Mouse (Mus musculus): Measurements from ENCODE around the gene Snx11. TPM values are rescaled to one million over a fixed set of nuclear protein-coding genes. Genes with fewer than 3 reads are reported as not detected.

The Snx11 gene
- polyA plus RNA-seq, 1 experiment from 2014 or later, result 18.7 TPM

GRCm38 (mm10) chr11:96735908-96736307 is 41.5 kb downstream of the Snx11 start:
- no peaks in the 10 kb centered on the region for H3K9me3 ChIP-seq (ENCODE audit: low read length)
- ATAC-seq (peak; percentile 81), DNase-seq (ENCODE audit: low spot score) (peak; percentile 78)
- WGBS, result 1% methylated on average over 19 of the region's 19 CpGs
- H3K4me3 ChIP-seq (ENCODE audit: low read depth, low read length), result peak overlapping the region; percentile 19; the same call in 1 of the 2 replicates
- peaks cover under 1% of the 10 kb centered on the region; the same call in 1 of the 2 replicates for H3K27me3 ChIP-seq (replicated peaks; ENCODE audit: insufficient read depth, low read length)
- H3K36me3 ChIP-seq (ENCODE audit: insufficient read depth, low read length), result no peaks in the 10 kb centered on the region
- H3K9ac ChIP-seq (replicated peaks; ENCODE audit: low read depth), result no peak overlapping the region
- peak overlapping the region; percentile 54 for H3K27ac ChIP-seq (ENCODE audit: low read length)
- TF ChIP-seq EP300 (IDR thresholded peaks at IDR 0.05), result no peak
- peak; percentile 71 for TF ChIP-seq CTCF (IDR thresholded peaks at IDR 0.05)
- H3K4me2 ChIP-seq (replicated peaks; ENCODE audit: low read depth, low read length), result peak overlapping the region; percentile 46
- no peaks in the 10 kb centered on the region; the same call in 1 of the 2 replicates for H3K4me1 ChIP-seq (ENCODE audit: insufficient read depth, low read depth, low read length)

- H3K27me3 ChIP-seq (replicated peaks; ENCODE audit: insufficient read depth, low read length), result no peaks in the 10 kb centered on the region
- no peak for ATAC-seq
- no peak overlapping the region for H3K4me3 ChIP-seq (ENCODE audit: low read depth, low read length)
- no peaks in the 10 kb centered on the region for H3K36me3 ChIP-seq (ENCODE audit: insufficient read depth, low read length)
- H3K9ac ChIP-seq (replicated peaks; ENCODE audit: low read depth), result no peak overlapping the region
- H3K27ac ChIP-seq (ENCODE audit: low read length), result no peak overlapping the region
- 38% methylated on average over 4 of the region's 4 CpGs for WGBS
- DNase-seq (ENCODE audit: low spot score), result peak; percentile 32
- TF ChIP-seq EP300 (IDR thresholded peaks at IDR 0.05) (no peak), CTCF (IDR thresholded peaks at IDR 0.05) (no peak)
- no peaks in the 10 kb centered on the region for H3K9me3 ChIP-seq (ENCODE audit: low read length)
- H3K4me1 ChIP-seq (ENCODE audit: insufficient read depth, low read depth, low read length), result no peaks in the 10 kb centered on the region; the same call in 1 of the 2 replicates
- no peak overlapping the region for H3K4me2 ChIP-seq (replicated peaks; ENCODE audit: low read depth, low read length)
Measured at GRCm38 (mm10) chr11:96732657-96733056, 44.7 kb downstream of the Snx11 start.

- H3K4me3 ChIP-seq (ENCODE audit: low read depth, low read length), result no peak overlapping the region
- H3K36me3 ChIP-seq (ENCODE audit: insufficient read depth, low read length), result no peaks in the 10 kb centered on the region
- whole genome bisulfite sequencing, result 65% methylated on average over 5 of the region's 5 CpGs
- no peak for DNase-seq (ENCODE audit: low spot score)
- H3K4me2 ChIP-seq (replicated peaks; ENCODE audit: low read depth, low read length), result no peak overlapping the region
- H3K9me3 ChIP-seq (ENCODE audit: low read length), result no peaks in the 10 kb centered on the region
- H3K27ac ChIP-seq (ENCODE audit: low read length), result no peak overlapping the region
- no peaks in the 10 kb centered on the region; the same call in 1 of the 2 replicates for H3K4me1 ChIP-seq (ENCODE audit: insufficient read depth, low read depth, low read length)
- H3K27me3 ChIP-seq (replicated peaks; ENCODE audit: insufficient read depth, low read length), result no peaks in the 10 kb centered on the region
- H3K9ac ChIP-seq (replicated peaks; ENCODE audit: low read depth), result no peak overlapping the region
- ATAC-seq, result no peak
- no peak for TF ChIP-seq CTCF (IDR thresholded peaks at IDR 0.05)
- no peak for TF ChIP-seq EP300 (IDR thresholded peaks at IDR 0.05)
Measured at GRCm38 (mm10) chr11:96730327-96730726, 47.0 kb downstream of the Snx11 start.

- ATAC-seq, result no peak
- TF ChIP-seq CTCF (IDR thresholded peaks at IDR 0.05) (peak; percentile 35), EP300 (IDR thresholded peaks at IDR 0.05) (no peak)
- DNase-seq (ENCODE audit: low spot score), result no peak
Measured at GRCm38 (mm10) chr11:96729462-96729861, 47.9 kb downstream of the Snx11 start.

GRCm38 (mm10) chr11:96728577-96728976 is 48.8 kb downstream of the Snx11 start:
- H3K9ac ChIP-seq (replicated peaks; ENCODE audit: low read depth), result no peak overlapping the region
- WGBS, result 91% methylated on average over 2 of the region's 2 CpGs
- TF ChIP-seq CTCF (IDR thresholded peaks at IDR 0.05) (no peak), EP300 (IDR thresholded peaks at IDR 0.05) (no peak)
- H3K4me2 ChIP-seq (replicated peaks; ENCODE audit: low read depth, low read length), result no peak overlapping the region
- no peaks in the 10 kb centered on the region for H3K36me3 ChIP-seq (ENCODE audit: insufficient read depth, low read length)
- H3K4me3 ChIP-seq (ENCODE audit: low read depth, low read length), result no peak overlapping the region
- no peak for ATAC-seq
- H3K27me3 ChIP-seq (replicated peaks; ENCODE audit: insufficient read depth, low read length), result no peaks in the 10 kb centered on the region
- no peaks in the 10 kb centered on the region; the same call in 1 of the 2 replicates for H3K4me1 ChIP-seq (ENCODE audit: insufficient read depth, low read depth, low read length)
- H3K9me3 ChIP-seq (ENCODE audit: low read length), result no peaks in the 10 kb centered on the region
- H3K27ac ChIP-seq (ENCODE audit: low read length), result no peak overlapping the region
- DNase-seq (ENCODE audit: low spot score), result no peak

More at GRCm38 (mm10) chr11:96729462-96729861, 47.9 kb downstream of the Snx11 start:
- Histone ChIP-seq H3K4me2 (replicated peaks; ENCODE audit: low read depth, low read length) (no peak overlapping the region), H3K27me3 (replicated peaks; ENCODE audit: insufficient read depth, low read length) (no peaks in the 10 kb centered on the region), H3K36me3 (ENCODE audit: insufficient read depth, low read length) (no peaks in the 10 kb centered on the region), H3K9ac (replicated peaks; ENCODE audit: low read depth) (no peak overlapping the region), H3K4me3 (ENCODE audit: low read depth, low read length) (no peak overlapping the region), H3K4me1 (ENCODE audit: insufficient read depth, low read depth, low read length) (no peaks in the 10 kb centered on the region; the same call in 1 of the 2 replicates), H3K27ac (ENCODE audit: low read length) (no peak overlapping the region), H3K9me3 (ENCODE audit: low read length) (no peaks in the 10 kb centered on the region)
- 44% methylated on average over 9 of the region's 9 CpGs for WGBS

GRCm38 (mm10) chr11:96725833-96726232 is 51.5 kb downstream of the Snx11 start:
- Histone ChIP-seq H3K4me1 (ENCODE audit: insufficient read depth, low read depth, low read length) (no peaks in the 10 kb centered on the region), H3K27ac (ENCODE audit: low read length) (no peak overlapping the region)
- TF ChIP-seq CTCF (IDR thresholded peaks at IDR 0.05) (no peak), EP300 (IDR thresholded peaks at IDR 0.05) (no peak)

GRCm38 (mm10) chr11:96718609-96719008 is 58.8 kb downstream of the Snx11 start:
- Histone ChIP-seq H3K4me1 (ENCODE audit: insufficient read depth, low read depth, low read length) (no peaks in the 10 kb centered on the region), H3K27ac (ENCODE audit: low read length) (no peak overlapping the region), H3K4me3 (ENCODE audit: low read depth, low read length) (no peak overlapping the region), H3K9me3 (ENCODE audit: low read length) (no peaks in the 10 kb centered on the region), H3K36me3 (ENCODE audit: insufficient read depth, low read length) (no peaks in the 10 kb centered on the region), H3K27me3 (replicated peaks; ENCODE audit: insufficient read depth, low read length) (no peaks in the 10 kb centered on the region), H3K4me2 (replicated peaks; ENCODE audit: low read depth, low read length) (no peak overlapping the region), H3K9ac (replicated peaks; ENCODE audit: low read depth) (no peak overlapping the region)
- 39% methylated on average over 7 of the region's 7 CpGs for WGBS
- no peak for DNase-seq (ENCODE audit: low spot score)
- ATAC-seq, result no peak
- no peak for TF ChIP-seq EP300 (IDR thresholded peaks at IDR 0.05)
- TF ChIP-seq CTCF (IDR thresholded peaks at IDR 0.05), result no peak

More at GRCm38 (mm10) chr11:96725833-96726232, 51.5 kb downstream of the Snx11 start:
- Histone ChIP-seq H3K4me2 (replicated peaks; ENCODE audit: low read depth, low read length) (no peak overlapping the region), H3K27me3 (replicated peaks; ENCODE audit: insufficient read depth, low read length) (no peaks in the 10 kb centered on the region), H3K9ac (replicated peaks; ENCODE audit: low read depth) (no peak overlapping the region), H3K9me3 (ENCODE audit: low read length) (no peaks in the 10 kb centered on the region), H3K36me3 (ENCODE audit: insufficient read depth, low read length) (no peaks in the 10 kb centered on the region), H3K4me3 (ENCODE audit: low read depth, low read length) (no peak overlapping the region)
- ATAC-seq, result no peak
- DNase-seq (ENCODE audit: low spot score), result no peak
- WGBS, result 49% methylated on average over 1 of the region's 1 CpGs

Other genes with a start within 250 kb of the Snx11 start
- gene Cbx1, start 11.6 kb upstream of the Snx11 start, polyA plus RNA-seq (2015; fragmentation: Nextera tagmentation; extraction: Ambion mirVana), result 48.6 and 54.0 TPM in 2 replicates
- gene Nfe2l1, start 52.4 kb upstream of the Snx11 start, polyA plus RNA-seq (2015; fragmentation: Nextera tagmentation; extraction: Ambion mirVana), result 51.8 and 54.5 TPM in 2 replicates
- gene Copz2, start 72.3 kb upstream of the Snx11 start, polyA plus RNA-seq (2015; fragmentation: Nextera tagmentation; extraction: Ambion mirVana), result 105 and 110 TPM in 2 replicates
- gene Cdk5rap3, start 138.9 kb upstream of the Snx11 start, polyA plus RNA-seq (2015; fragmentation: Nextera tagmentation; extraction: Ambion mirVana), result 46.4 and 48.0 TPM in 2 replicates
- gene Prr15l, start 150.5 kb upstream of the Snx11 start, polyA plus RNA-seq (2015; fragmentation: Nextera tagmentation; extraction: Ambion mirVana), result 126 and 127 TPM in 2 replicates
- 28.7 and 30.0 TPM in 2 replicates for gene Pnpo, start 166.4 kb upstream of the Snx11 start, polyA plus RNA-seq (2015; fragmentation: Nextera tagmentation; extraction: Ambion mirVana)
- 9.1 and 10.6 TPM in 2 replicates for gene Sp2, start 205.4 kb upstream of the Snx11 start, polyA plus RNA-seq (2015; fragmentation: Nextera tagmentation; extraction: Ambion mirVana)
- 0.56 and 0.81 TPM in 2 replicates for gene Sp6, start 235.8 kb upstream of the Snx11 start, polyA plus RNA-seq (2015; fragmentation: Nextera tagmentation; extraction: Ambion mirVana)